Mouse (Mus musculus): ENCODE results near the gene Tmem229b. TPM values are rescaled to one million over a fixed set of nuclear protein-coding genes. Genes with fewer than 3 reads are reported as not detected.
"Not testable (repeated sequence)": the region's sequence is repeated elsewhere in the genome, so short reads cannot be mapped to it uniquely, and the experiment has no call there.

The Tmem229b gene
- polyA plus RNA-seq, 1 experiment = not detected

DNA sequence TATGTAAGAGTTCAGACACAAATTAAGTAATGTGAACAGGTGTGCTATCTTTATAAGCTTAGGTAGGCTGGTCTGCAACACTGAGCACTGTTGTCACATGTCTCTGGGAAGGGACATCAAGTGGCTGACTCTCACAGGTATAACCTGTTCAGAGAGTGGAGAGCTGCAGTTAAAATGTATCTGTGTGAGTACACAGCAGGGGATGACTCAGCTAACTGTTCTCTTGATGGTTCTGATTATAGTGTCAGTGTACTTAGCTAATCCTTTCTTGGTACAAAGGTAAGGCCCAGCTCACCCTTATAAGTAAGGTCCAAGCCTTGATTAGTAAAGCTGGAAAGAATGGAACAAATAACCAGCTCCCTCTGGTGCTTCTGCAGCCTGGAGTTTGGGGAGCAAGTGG is 34.0 kb upstream of the Tmem229b start:
- Histone ChIP-seq H3K27ac (ENCODE audit: insufficient read depth, low read depth, low read length) (no peak overlapping the region), H3K4me1 (ENCODE audit: control insufficient read depth, insufficient read depth, low read length) (no peaks in the 10 kb centered on the region), H3K4me3 (ENCODE audit: insufficient read depth, low read depth, low read length) (no peak overlapping the region)
- no peak for TF ChIP-seq CTCF (IDR thresholded peaks at IDR 0.05; ENCODE audit: insufficient read depth, low read depth, low read length)

DNA sequence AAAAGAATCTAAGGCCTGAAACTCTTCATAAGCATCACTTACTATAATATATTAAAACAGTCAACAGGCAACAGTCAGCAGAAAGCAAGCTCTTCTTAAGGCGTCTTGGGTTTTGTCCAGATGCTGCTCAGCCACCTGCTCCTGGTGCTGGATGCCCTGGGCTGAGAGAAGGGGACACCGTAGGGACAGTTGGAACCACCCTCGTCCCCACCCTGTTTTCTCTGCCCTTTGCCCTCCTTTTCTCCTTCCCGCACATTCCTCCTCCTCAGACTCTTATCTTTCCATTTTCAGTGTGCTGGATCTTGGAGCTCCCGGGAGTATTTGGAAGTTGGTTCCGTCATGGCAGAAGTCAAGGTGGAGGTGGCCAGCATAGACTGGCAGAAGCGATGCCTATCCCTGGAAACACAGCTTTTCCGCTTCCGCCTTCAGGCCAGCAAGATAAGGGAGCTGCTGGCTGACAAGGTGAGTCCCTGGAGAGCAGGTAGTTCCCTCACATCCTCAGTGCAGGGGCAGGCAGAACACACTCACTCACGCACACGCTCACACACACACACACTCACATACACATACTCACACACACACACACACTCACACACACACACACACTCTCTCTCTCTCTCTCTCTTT is 32.9 kb upstream of the Tmem229b start:
- WGBS = 96% methylated on average over 11 of the region's 11 CpGs
- Histone ChIP-seq H3K4me1 (ENCODE audit: control insufficient read depth, insufficient read depth, low read length) (no peaks in the 10 kb centered on the region), H3K4me3 (ENCODE audit: insufficient read depth, low read depth, low read length) (no peak overlapping the region), H3K27ac (ENCODE audit: insufficient read depth, low read depth, low read length) (no peak overlapping the region)
- TF ChIP-seq CTCF (IDR thresholded peaks at IDR 0.05; ENCODE audit: insufficient read depth, low read depth, low read length) (no peak), POLR2A (IDR thresholded peaks at IDR 0.05; ENCODE audit: insufficient read depth, low read depth, low read length) (no peak)

DNA sequence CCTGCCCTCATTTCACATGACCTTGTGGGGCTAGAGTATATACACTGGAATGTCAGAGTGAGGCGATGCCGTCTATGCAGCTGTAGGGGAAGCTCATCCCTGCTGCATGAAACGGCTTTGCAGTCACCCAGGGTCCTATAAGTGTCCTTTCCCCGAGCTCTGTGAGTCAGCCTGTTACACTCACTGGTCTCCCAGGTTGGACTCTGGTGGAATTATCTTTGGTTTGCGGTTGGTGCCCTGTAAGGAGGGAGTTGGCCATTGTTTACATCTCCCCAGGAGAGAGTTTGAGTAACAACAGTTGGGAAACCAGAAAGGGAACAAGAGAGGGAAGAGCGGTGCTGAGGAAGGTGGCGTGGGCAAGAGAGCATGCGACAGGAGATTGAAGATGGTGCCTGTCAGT is 32.3 kb upstream of the Tmem229b start:
- 88% methylated on average over 8 of the region's 8 CpGs for WGBS
- Histone ChIP-seq H3K27ac (ENCODE audit: insufficient read depth, low read depth, low read length) (no peak overlapping the region), H3K4me3 (ENCODE audit: insufficient read depth, low read depth, low read length) (no peak overlapping the region), H3K4me1 (ENCODE audit: control insufficient read depth, insufficient read depth, low read length) (no peaks in the 10 kb centered on the region)
- no peak for TF ChIP-seq POLR2A (IDR thresholded peaks at IDR 0.05; ENCODE audit: insufficient read depth, low read depth, low read length)
- no peak for TF ChIP-seq CTCF (IDR thresholded peaks at IDR 0.05; ENCODE audit: insufficient read depth, low read depth, low read length)

DNA sequence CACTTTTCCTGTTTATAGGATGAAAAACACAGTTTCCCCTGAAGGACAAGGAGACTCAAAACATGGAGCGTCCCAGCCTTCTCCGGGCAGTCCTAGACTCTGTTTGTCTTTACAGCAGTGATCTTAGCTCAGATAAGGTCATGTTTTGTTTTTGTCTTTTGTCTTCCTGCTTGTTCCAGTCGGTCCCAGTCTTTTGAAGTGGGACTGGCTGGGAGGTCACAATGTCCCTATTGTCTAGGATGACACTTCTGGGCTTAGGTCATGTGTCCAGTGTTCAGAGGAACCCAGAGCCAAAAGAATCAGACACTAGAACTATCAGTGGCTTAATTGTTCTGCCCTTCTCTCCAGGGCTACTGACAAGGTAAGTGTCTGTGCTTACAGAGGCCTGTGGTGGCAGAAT is 27.9 kb upstream of the Tmem229b start:
- 71% methylated on average over 3 of the region's 3 CpGs for WGBS
- no peak overlapping the region for H3K27ac ChIP-seq (ENCODE audit: insufficient read depth, low read depth, low read length)
- no peak for TF ChIP-seq CTCF (IDR thresholded peaks at IDR 0.05; ENCODE audit: insufficient read depth, low read depth, low read length)
- no peak for TF ChIP-seq POLR2A (IDR thresholded peaks at IDR 0.05; ENCODE audit: insufficient read depth, low read depth, low read length)
- H3K4me3 ChIP-seq (ENCODE audit: insufficient read depth, low read depth, low read length) = no peak overlapping the region
- no peaks in the 10 kb centered on the region for H3K4me1 ChIP-seq (ENCODE audit: control insufficient read depth, insufficient read depth, low read length)

DNA sequence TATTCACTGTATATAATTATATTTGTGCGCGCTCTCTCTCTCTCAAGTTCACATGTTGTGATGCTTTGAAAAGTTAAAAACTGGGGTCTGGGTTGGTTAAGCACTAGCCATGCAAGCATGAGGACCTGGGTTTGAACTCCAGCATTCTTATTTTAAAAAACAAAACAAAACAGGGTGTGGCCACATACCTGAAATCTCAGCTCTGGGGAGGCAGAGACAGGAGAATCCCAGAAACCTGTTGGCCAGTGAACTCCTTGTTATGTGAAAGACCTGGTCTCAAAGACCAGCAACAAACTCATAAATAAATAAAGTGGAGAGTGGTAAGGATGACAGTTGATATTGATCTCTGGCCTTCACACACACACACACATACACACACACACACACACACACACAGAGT is 26.9 kb upstream of the Tmem229b start:
- 97% methylated on average over 2 of the region's 2 CpGs for WGBS

DNA sequence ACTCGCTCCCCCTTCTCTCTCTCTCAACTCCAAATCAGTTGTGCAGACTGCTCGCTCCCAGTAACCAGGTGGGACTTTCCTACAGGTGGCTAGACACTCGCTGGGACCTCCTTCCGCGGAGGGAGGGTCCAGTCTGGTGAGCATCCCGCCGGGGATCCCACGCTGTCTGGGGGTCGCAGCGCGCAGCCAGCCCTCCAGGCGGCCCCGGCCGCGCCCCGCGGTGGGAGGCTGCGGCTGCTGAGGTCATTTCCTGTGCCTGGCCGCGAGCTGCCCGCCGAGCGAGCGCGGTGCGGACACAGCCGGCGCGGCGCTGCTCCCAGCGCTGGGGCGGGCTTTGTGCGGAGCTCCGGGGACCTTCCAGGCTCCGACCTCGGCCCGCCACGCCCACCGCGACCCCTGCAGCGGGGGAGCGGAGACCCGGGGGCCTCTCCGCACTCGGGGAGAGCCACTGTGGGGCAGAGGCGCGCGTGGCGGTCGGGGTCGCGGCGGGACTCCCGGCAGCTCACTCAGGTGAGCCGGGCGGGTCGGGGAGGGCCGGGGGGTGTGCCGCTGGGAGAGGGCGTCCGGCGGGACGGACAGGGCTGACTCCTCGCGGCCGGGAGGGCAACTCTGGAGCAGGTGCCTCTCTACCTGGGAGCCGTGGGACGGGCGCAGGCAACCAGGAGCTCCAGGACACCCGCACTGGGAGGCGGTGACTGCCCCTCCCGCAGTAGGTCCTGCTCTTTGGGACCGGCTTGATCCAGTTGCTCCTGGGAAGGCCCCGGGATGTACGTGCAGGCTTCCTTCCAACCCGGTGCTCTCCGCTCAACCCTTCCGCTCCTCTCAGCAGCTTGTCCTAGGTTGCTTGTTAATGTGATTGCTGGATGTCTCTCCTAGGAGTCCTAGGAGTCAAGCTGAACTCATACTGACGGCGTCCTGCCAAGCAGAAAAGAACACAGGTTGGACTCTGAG is 21.8 kb upstream of the Tmem229b start, which contains the start of gene Plekhh1:
Gene Plekhh1 (plus strand): TSS at position 253 of the 951 bp plus-strand sequence.
- peaks cover 6% of the 10 kb centered on the region; the same call in 1 of the 2 replicates for H3K4me1 ChIP-seq (ENCODE audit: control insufficient read depth, insufficient read depth, low read length)
- 1% methylated on average over 80 of the region's 80 CpGs for WGBS
- no peak within 1 kb of the TSS for H3K27ac ChIP-seq (ENCODE audit: insufficient read depth, low read depth, low read length)
- H3K4me3 ChIP-seq (ENCODE audit: insufficient read depth, low read depth, low read length) = peak within 1 kb of the TSS; percentile 66
- TF ChIP-seq CTCF (IDR thresholded peaks at IDR 0.05; ENCODE audit: insufficient read depth, low read depth, low read length) (no peak), POLR2A (IDR thresholded peaks at IDR 0.05; ENCODE audit: insufficient read depth, low read depth, low read length) (peak; percentile 41; the same call in 1 of the 2 replicates)

More for the DNA sequence above, 26.9 kb upstream of the Tmem229b start:
- H3K4me3 ChIP-seq (ENCODE audit: insufficient read depth, low read depth, low read length) = no peak overlapping the region
- TF ChIP-seq POLR2A (IDR thresholded peaks at IDR 0.05; ENCODE audit: insufficient read depth, low read depth, low read length) (no peak), CTCF (IDR thresholded peaks at IDR 0.05; ENCODE audit: insufficient read depth, low read depth, low read length) (no peak)
- no peak overlapping the region for H3K27ac ChIP-seq (ENCODE audit: insufficient read depth, low read depth, low read length)
- H3K4me1 ChIP-seq (ENCODE audit: control insufficient read depth, insufficient read depth, low read length) = peaks cover 4% of the 10 kb centered on the region; the same call in 1 of the 2 replicates

DNA sequence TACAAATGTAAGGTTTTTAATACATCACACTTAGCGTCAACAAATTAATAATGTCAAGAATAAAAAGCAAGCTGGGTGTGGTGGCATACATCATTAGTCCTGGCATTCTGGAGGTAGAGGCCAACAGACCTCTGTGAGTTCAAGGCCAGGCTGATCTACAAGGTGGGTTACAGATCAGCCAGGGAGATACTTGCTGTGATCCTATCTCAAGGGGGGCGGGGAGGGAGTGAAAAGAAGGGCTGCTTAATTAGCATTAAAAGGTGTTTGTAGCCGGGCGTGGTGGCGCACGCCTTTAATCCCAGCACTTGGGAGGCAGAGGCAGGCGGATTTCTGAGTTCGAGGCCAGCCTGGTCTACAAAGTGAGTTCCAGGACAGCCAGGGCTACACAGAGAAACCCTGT is 20.1 kb upstream of the Tmem229b start:
- H3K4me3 ChIP-seq (ENCODE audit: insufficient read depth, low read depth, low read length); H3K27ac ChIP-seq (ENCODE audit: insufficient read depth, low read depth, low read length); H3K4me1 ChIP-seq (ENCODE audit: control insufficient read depth, insufficient read depth, low read length): not testable (repeated sequence)
- 96% methylated on average over 8 of the region's 8 CpGs for WGBS

DNA sequence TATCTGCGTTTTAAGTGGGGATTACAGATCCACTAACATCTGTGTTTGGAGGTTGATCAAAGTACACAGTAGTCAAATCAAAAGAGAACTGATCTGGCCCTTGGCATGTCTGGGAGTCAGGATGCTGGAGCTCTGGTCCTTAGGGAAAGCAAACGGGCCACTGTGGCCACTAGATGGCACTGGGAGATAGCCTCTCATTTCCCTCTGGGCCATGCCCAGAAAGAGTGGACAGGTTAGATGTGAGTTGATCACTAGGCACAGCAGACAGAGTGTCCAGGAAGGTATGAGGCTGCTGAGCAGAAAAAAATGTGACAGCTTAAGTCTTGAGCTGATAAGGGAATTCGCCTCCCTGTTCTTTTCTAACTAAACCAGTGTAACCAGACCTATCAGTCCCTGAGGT is 15.5 kb upstream of the Tmem229b start:
- H3K4me1 ChIP-seq (ENCODE audit: control insufficient read depth, insufficient read depth, low read length) = no peaks in the 10 kb centered on the region
- H3K27ac ChIP-seq (ENCODE audit: insufficient read depth, low read depth, low read length) = no peak overlapping the region
- 34% methylated on average over 3 of the region's 3 CpGs for WGBS
- no peak overlapping the region for H3K4me3 ChIP-seq (ENCODE audit: insufficient read depth, low read depth, low read length)
- TF ChIP-seq CTCF (IDR thresholded peaks at IDR 0.05; ENCODE audit: insufficient read depth, low read depth, low read length) (0 out of 2 replicates have a peak, but pooled peaks have one; percentile 27), POLR2A (IDR thresholded peaks at IDR 0.05; ENCODE audit: insufficient read depth, low read depth, low read length) (no peak)

DNA sequence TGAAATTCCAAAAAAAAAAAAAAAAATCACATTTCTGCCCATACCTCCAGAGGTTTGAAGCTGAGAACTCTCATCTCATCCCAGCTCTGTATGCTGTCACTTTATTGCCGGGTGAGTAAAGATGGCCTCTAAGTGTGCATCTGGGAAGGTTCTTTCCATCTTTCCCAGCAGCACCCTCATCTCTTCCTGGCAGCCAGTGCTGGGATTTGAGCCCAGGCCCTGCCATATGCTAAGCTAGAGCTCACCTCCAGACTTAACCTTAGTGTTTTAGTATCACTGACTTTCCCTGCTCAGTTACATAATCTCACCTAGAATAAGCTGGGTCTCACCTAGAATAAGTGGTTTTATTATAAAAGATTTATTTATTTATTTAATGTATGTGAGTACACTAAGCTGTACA is 14.5 kb upstream of the Tmem229b start:
- 88% methylated on average over 1 of the region's 1 CpGs for WGBS
- Histone ChIP-seq H3K27ac (ENCODE audit: insufficient read depth, low read depth, low read length) (no peak overlapping the region), H3K4me3 (ENCODE audit: insufficient read depth, low read depth, low read length) (no peak overlapping the region), H3K4me1 (ENCODE audit: control insufficient read depth, insufficient read depth, low read length) (no peaks in the 10 kb centered on the region)
- TF ChIP-seq CTCF (IDR thresholded peaks at IDR 0.05; ENCODE audit: insufficient read depth, low read depth, low read length) (no peak), POLR2A (IDR thresholded peaks at IDR 0.05; ENCODE audit: insufficient read depth, low read depth, low read length) (no peak)
